Mouse (Mus musculus) embryo, embryonic 10 days (tissue): Measurements from ENCODE around the gene Cfap299.

Experiments
- DNase-seq: peaks from one replicate; pipeline ENCODE4 v3.0.0-alpha.2; 2015; ENCODE audit warnings: low spot score

Cfap299 gene

GRCm38 (mm10) chr5:98834300-98834699 is 505.2 kb downstream of the Cfap299 start:
- DNase-seq, result no peak

GRCm38 (mm10) chr5:98842600-98843310 is 513.7 kb downstream of the Cfap299 start:
- no peak for DNase-seq

- DNase-seq, result no peak
These were observed 515.6 kb downstream of the Cfap299 start for GRCm38 (mm10) chr5:98844664-98845063.
